ENCODE assay signal across 31 mouse cellular contexts in the genomic region with DNA sequence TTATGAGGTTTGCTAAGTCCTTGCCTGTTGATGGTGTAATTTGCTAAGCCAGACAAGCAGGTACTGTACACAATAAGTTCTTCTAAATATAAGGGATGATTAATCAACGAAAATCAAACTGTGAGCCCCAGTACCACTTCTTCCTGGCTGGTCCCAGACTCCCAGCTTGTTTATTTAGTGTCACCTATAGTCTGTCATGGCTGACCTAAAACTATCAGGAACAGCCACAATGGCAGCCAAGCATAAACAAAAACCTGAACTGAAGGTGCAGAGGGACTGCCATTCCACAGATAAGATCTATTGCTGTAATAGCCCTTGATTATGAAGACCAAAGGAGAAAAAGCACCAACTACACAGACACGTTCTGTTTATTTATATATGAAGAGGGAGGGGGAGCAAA.
DNase-seq lines count a peak whose midpoint lies in the region; ATAC-seq and TF ChIP-seq lines count a peak whose summit lies in the region.
"Had no signal": no experiment of that assay in that cellular context is flagged by ENCODE, and none has a peak within 500 bp of the region (broad histone marks: within the 10 kb centered on the region; RNA-seq: fewer than 3 reads in every experiment).

No protein-coding gene starts in this region.

- no peak for TF ChIP-seq CTCF in kidney, postnatal 0 days (IDR thresholded peaks at IDR 0.05; ENCODE audit: low read depth)
- TF ChIP-seq CTCF in kidney, adult 2 months (conservative IDR thresholded peaks at IDR 0.05; ENCODE audit: insufficient read depth, insufficient read length, low read depth, low read length), result no peak

- intact Hi-C loops in left cerebral cortex, postnatal 14 days (cut with DNase I), result no loop called here

- H3K4me1 ChIP-seq in kidney, postnatal 0 days (replicated peaks; ENCODE audit: insufficient read depth, low read length), result no peaks in the 10 kb centered on the region
- H3K4me1 ChIP-seq in kidney, adult 2 months (ENCODE audit: control insufficient read depth, insufficient read depth, low read length), result no peaks in the 10 kb centered on the region
- H3K4me1 ChIP-seq: forebrain, embryonic 12.5 days; limb, embryonic 15.5 days; liver, embryonic 15.5 days; midbrain, embryonic 10.5 days; stomach, embryonic 15.5 days had no signal

- no peak for TF ChIP-seq POLR2A in kidney, adult 2 months (IDR thresholded peaks at IDR 0.05; ENCODE audit: low read depth, low read length)

- no peak overlapping the region for H3K4me3 ChIP-seq in kidney, postnatal 0 days (replicated peaks; ENCODE audit: low read depth, low read length)
- no peak overlapping the region for H3K4me3 ChIP-seq in kidney, adult 2 months (ENCODE audit: insufficient read depth, low read depth, low read length)
- H3K4me3 ChIP-seq: embryonic facial prominence, embryonic 12.5 days; erythroblast, embryonic 14.5 days; forebrain, embryonic 12.5 days; heart, embryonic 13.5 days; left cerebral cortex, adult 2 months; limb, embryonic 15.5 days; liver, embryonic 15.5 days; midbrain, embryonic 10.5 days; myocyte; neural tube, embryonic 13.5 days; stomach, embryonic 15.5 days had no signal

- H3K27me3 ChIP-seq in kidney, postnatal 0 days (ENCODE audit: insufficient read depth, low read length), result no peaks in the 10 kb centered on the region
- no peaks in the 10 kb centered on the region for H3K27me3 ChIP-seq in kidney, adult 2 months (replicated peaks; ENCODE audit: control insufficient read depth, insufficient read depth, low read length)
- H3K27me3 ChIP-seq: embryonic facial prominence, embryonic 12.5 days; forebrain, embryonic 12.5 days; heart, embryonic 13.5 days; limb, embryonic 15.5 days; liver, embryonic 15.5 days; neural tube, embryonic 13.5 days; stomach, embryonic 15.5 days had no signal

- no peaks in the 10 kb centered on the region for H3K36me3 ChIP-seq in kidney, postnatal 0 days (ENCODE audit: insufficient read depth, low read length)
- no peaks in the 10 kb centered on the region for H3K36me3 ChIP-seq in kidney, adult 2 months (ENCODE audit: control insufficient read depth, insufficient read depth, low read length)
- H3K36me3 ChIP-seq: embryonic facial prominence, embryonic 12.5 days; forebrain, embryonic 12.5 days; heart, embryonic 13.5 days; limb, embryonic 15.5 days; liver, embryonic 15.5 days; midbrain, embryonic 10.5 days; neural tube, embryonic 13.5 days; stomach, embryonic 15.5 days had no signal

- no peak overlapping the region for H3K4me2 ChIP-seq in kidney, postnatal 0 days (ENCODE audit: low read length)
- H3K4me2 ChIP-seq: embryonic facial prominence, embryonic 12.5 days; forebrain, embryonic 12.5 days; heart, embryonic 13.5 days; limb, embryonic 15.5 days; liver, embryonic 15.5 days; neural tube, embryonic 13.5 days; stomach, embryonic 15.5 days had no signal

- H3K9ac ChIP-seq in kidney, postnatal 0 days (ENCODE audit: low read depth, low read length), result no peak overlapping the region
- H3K9ac ChIP-seq: embryonic facial prominence, embryonic 12.5 days; forebrain, embryonic 12.5 days; heart, embryonic 13.5 days; limb, embryonic 15.5 days; liver, embryonic 15.5 days; neural tube, embryonic 13.5 days; stomach, embryonic 15.5 days had no signal

- 5% methylated on average over 2 of the region's 2 CpGs for WGBS in kidney, postnatal 0 days
- 24% methylated on average over 2 of the region's 2 CpGs for WGBS in kidney, adult 2 months

- H3K9me3 ChIP-seq in kidney, postnatal 0 days (replicated peaks; ENCODE audit: low read length), result no peaks in the 10 kb centered on the region
- H3K9me3 ChIP-seq: embryonic facial prominence, embryonic 12.5 days; forebrain, embryonic 12.5 days; heart, embryonic 13.5 days; limb, embryonic 15.5 days; liver, embryonic 15.5 days; midbrain, embryonic 10.5 days; neural tube, embryonic 13.5 days; stomach, embryonic 15.5 days had no signal

- H3K27ac ChIP-seq in kidney, postnatal 0 days, result no peak overlapping the region
- no peak overlapping the region for H3K27ac ChIP-seq in kidney, adult 2 months (ENCODE audit: insufficient read depth, low read depth, low read length)
- H3K27ac ChIP-seq: forebrain, embryonic 12.5 days; heart, embryonic 13.5 days; left cerebral cortex, adult 2 months; limb, embryonic 15.5 days; liver, embryonic 15.5 days; midbrain, embryonic 10.5 days; neural tube, embryonic 13.5 days; stomach, embryonic 15.5 days had no signal

- peak; percentile 65; the same call in 1 of the 2 replicates for ATAC-seq in kidney, postnatal 0 days (replicated peaks; ENCODE audit: low FRiP score, low read depth)
- ATAC-seq: inflammation-experienced regulatory T-cells, adult 6 months; midbrain, embryonic 16.5 days had no signal

- peak; percentile 51 for DNase-seq in embryo, embryonic 10.5 days (ENCODE audit: low spot score)
- DNase-seq in embryo, embryonic 11 days, result no peak
- DNase-seq in kidney, postnatal 0 days (ENCODE audit: low spot score), result peak; percentile 33
- DNase-seq in kidney, adult 2 months, result no peak
- peak; percentile 51 for DNase-seq in retina, postnatal 1 day
- no peak for DNase-seq in retina, embryonic 14.5 days (ENCODE audit: low spot score)
- no peak for DNase-seq in left cerebral cortex, postnatal 14 days (ENCODE audit: low spot score in 2 of 2)
- DNase-seq: adrenal gland, postnatal 10 days; cerebellum, adult 18-20 months; cerebellum, postnatal 25 days; gastrocnemius, postnatal 25 days; heart, adult 18-20 months; heart, postnatal 14 days; kidney, adult 9 months; left cerebral cortex, postnatal 4 days; right cerebral cortex, adult 18-20 months; right cerebral cortex, postnatal 4 days; thymus, postnatal 25 days had no signal

Comparison
In these comparisons a context has a peak if more than half of its experiments do, and no peak if none do; other contexts are left out.
1. DNase-seq: peak in embryo, embryonic 10.5 days (single experiment), kidney, postnatal 0 days (single experiment) and retina, postnatal 1 day (single experiment); none in embryo, embryonic 11 days (single experiment), kidney, adult 2 months (single experiment), retina, embryonic 14.5 days (single experiment) and left cerebral cortex, postnatal 14 days (0 of 2).